Mouse (Mus musculus): Measurements from ENCODE around the gene BC052040.

DNA sequence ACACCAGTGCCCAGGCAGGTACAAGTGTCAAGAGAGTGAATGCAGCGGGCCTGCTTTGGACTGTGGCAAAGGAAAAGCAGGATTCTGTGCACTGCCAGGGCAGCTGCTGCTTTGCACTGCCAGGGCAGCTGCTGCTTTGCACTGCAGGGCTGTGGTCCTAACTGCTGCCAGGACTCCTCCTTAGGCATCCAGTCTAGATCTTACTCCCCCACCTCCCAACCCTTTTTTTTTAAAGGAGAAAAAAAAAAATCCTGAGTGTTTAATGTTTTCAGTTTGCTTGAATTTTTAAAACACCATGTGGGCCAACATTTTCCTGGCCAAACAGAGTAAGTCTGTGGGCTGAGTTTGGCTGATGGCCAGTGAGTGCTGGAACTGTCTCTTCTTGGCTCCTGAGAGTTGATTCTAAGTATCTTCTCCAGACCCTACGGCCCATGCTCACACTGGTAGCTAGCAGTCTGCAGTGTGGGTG is 11.2 kb downstream of the BC052040 start:
- TF ChIP-seq CTCF (IDR thresholded peaks at IDR 0.05) (no peak), EP300 (IDR thresholded peaks at IDR 0.05; ENCODE audit: insufficient read depth, low read depth, low read length) (0 out of 2 replicates have a peak, but pooled peaks have one; percentile 24), POLR2A (IDR thresholded peaks at IDR 0.05; ENCODE audit: insufficient read depth, low read depth, low read length) (no peak)

Data from heart, adult 2 months (tissue).